Mouse (Mus musculus): ENCODE results near the gene Gm29644. TPM values are rescaled to one million over a fixed set of nuclear protein-coding genes. Genes with fewer than 3 reads are reported as not detected.
"Not testable (repeated sequence)": the region's sequence is repeated elsewhere in the genome, so short reads cannot be mapped to it uniquely, and the experiment has no call there.

The Gm29644 gene
- not detected for total RNA-seq (2021)
- long read RNA-seq: 0 reads

DNA sequence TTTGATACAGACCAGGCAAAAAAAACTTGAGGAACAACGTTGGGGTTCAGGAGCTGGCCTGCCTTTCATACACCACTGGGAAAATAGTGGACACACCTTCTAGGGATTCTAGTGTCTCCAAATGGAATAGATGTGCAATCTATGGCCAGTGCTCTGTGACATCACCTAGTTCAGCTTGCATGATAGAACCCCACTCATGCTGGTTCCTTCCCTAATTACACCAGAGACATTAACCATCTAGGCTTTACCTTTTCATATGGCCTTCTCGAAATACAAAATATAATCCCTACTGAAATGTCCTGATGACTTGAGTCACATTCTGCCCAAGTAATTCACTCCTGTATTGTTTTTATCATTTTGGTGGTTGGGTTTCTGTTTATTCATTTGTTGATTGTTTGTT, at the start of gene Gm29644, which contains the start of gene Gm29423:
TSS of gene Gm29644 (minus strand) at position 157 of the 400 bp plus-strand sequence.
TSS of gene Gm29423 (minus strand) at position 101 of the 400 bp plus-strand sequence.
- not testable (repeated sequence) for DNase-seq (ENCODE audit: low spot score in 2 of 2)

DNA sequence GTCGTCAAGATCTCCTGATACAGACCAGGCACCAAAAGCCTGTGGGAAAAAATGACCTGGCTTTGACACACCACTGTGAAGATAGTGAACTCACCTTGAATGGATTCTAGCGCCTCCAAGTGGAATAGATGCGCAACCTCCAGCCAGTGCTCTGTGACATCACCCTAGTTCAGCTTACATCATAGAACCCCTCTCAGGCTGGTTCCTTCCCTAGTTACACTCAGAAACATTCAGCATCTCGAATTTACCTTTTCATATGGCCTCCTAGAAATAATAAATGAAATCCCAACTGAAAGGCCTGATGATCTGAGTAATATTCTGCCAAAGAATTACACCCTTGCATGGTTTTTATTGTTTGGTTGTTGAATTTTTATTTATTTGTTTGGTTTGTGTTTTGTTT, 29.6 kb downstream of the Gm29644 start, which contains the start of gene Gm21118:
TSS of gene Gm21118 (minus strand) at position 101 of the 400 bp plus-strand sequence.
- DNase-seq (ENCODE audit: low spot score in 2 of 2): not testable (repeated sequence)

Other genes starting within 250 kb of the Gm29644 start
- not detected for gene Gm21118, start 29.7 kb downstream of the Gm29644 start, total RNA-seq (2021)
- not detected for gene Gm29423, start 56 bp downstream of the Gm29644 start, total RNA-seq (2021)
- not detected for gene Gm20888, start 138.5 kb upstream of the Gm29644 start, total RNA-seq (2021)

Measured in layer of hippocampus, adult 18-20 months (tissue).